Mouse (Mus musculus): ENCODE data around the gene Bicra. TPM values are rescaled to one million over a fixed set of nuclear protein-coding genes. Genes with fewer than 3 reads are reported as not detected.

Bicra gene
- polyA plus RNA-seq, 1 experiment from 2014 or later, result 3.5 TPM

GRCm38 (mm10) chr7:15966489-15966888 is 81.2 kb downstream of the Bicra start:
- no peak for ATAC-seq (replicated peaks; ENCODE audit: insufficient number of reproducible peaks, insufficient read depth, low FRiP score, low read depth)
- H3K27ac ChIP-seq, result peak overlapping the region; percentile 58; the same call in 1 of the 2 replicates

GRCm38 (mm10) chr7:15963798-15964652 is 83.7 kb downstream of the Bicra start:
- no peaks in the 10 kb centered on the region for H3K27me3 ChIP-seq
- H3K4me3 ChIP-seq, result peak overlapping the region; percentile 27
- ATAC-seq (replicated peaks; ENCODE audit: insufficient number of reproducible peaks, insufficient read depth, low FRiP score, low read depth), result no peak
- 0 out of 2 replicates have a peak overlapping the region, but pooled peaks have one; percentile 33 for H3K9ac ChIP-seq
- peaks cover 53% of the 10 kb centered on the region for H3K4me1 ChIP-seq (replicated peaks)
- H3K27ac ChIP-seq, result peak overlapping the region; percentile 94
- no peaks in the 10 kb centered on the region for H3K9me3 ChIP-seq (replicated peaks)
- H3K36me3 ChIP-seq, result peaks cover 3% of the 10 kb centered on the region; the same call in 1 of the 2 replicates
- H3K4me2 ChIP-seq, result peak overlapping the region; percentile 70
- 68% methylated on average over 32 of the region's 32 CpGs for WGBS

More at GRCm38 (mm10) chr7:15966489-15966888, 81.2 kb downstream of the Bicra start:
- Histone ChIP-seq H3K4me3 (peak overlapping the region; percentile 63), H3K9me3 (replicated peaks) (no peaks in the 10 kb centered on the region), H3K4me1 (replicated peaks) (peaks cover 43% of the 10 kb centered on the region), H3K27me3 (no peaks in the 10 kb centered on the region), H3K9ac (no peak overlapping the region; the same call in 1 of the 2 replicates), H3K36me3 (peaks cover 12% of the 10 kb centered on the region), H3K4me2 (peak overlapping the region; percentile 70)
- 58% methylated on average over 3 of the region's 3 CpGs for WGBS

GRCm38 (mm10) chr7:15962311-15963288 is 85.1 kb downstream of the Bicra start:
- WGBS, result 9% methylated on average over 12 of the region's 12 CpGs
- peak overlapping the region; percentile 70 for H3K4me2 ChIP-seq
- peaks cover 7% of the 10 kb centered on the region for H3K36me3 ChIP-seq
- H3K9me3 ChIP-seq (replicated peaks), result no peaks in the 10 kb centered on the region
- ATAC-seq (replicated peaks; ENCODE audit: insufficient number of reproducible peaks, insufficient read depth, low FRiP score, low read depth), result peak; percentile 74
- H3K27ac ChIP-seq, result peak overlapping the region; percentile 94
- H3K9ac ChIP-seq, result peak overlapping the region; percentile 44
- peaks cover 53% of the 10 kb centered on the region for H3K4me1 ChIP-seq (replicated peaks)
- H3K4me3 ChIP-seq, result peak overlapping the region; percentile 19
- no peaks in the 10 kb centered on the region for H3K27me3 ChIP-seq

GRCm38 (mm10) chr7:15961798-15962197 is 85.9 kb downstream of the Bicra start:
- ATAC-seq (replicated peaks; ENCODE audit: insufficient number of reproducible peaks, insufficient read depth, low FRiP score, low read depth), result no peak
- H3K36me3 ChIP-seq, result peaks cover 15% of the 10 kb centered on the region
- H3K4me1 ChIP-seq (replicated peaks), result peaks cover 51% of the 10 kb centered on the region
- H3K27me3 ChIP-seq, result no peaks in the 10 kb centered on the region
- no peaks in the 10 kb centered on the region for H3K9me3 ChIP-seq (replicated peaks)
- WGBS, result 81% methylated on average over 7 of the region's 7 CpGs
- peak overlapping the region; percentile 70 for H3K4me2 ChIP-seq
- H3K9ac ChIP-seq, result no peak overlapping the region
- H3K27ac ChIP-seq, result peak overlapping the region; percentile 94
- H3K4me3 ChIP-seq, result no peak overlapping the region

- H3K36me3 ChIP-seq, result peaks cover 18% of the 10 kb centered on the region
- 43% methylated on average over 4 of the region's 4 CpGs for WGBS
- no peaks in the 10 kb centered on the region for H3K9me3 ChIP-seq (replicated peaks)
- H3K4me2 ChIP-seq, result peak overlapping the region; percentile 70; the same call in 1 of the 2 replicates
- no peak overlapping the region for H3K4me3 ChIP-seq
- no peak overlapping the region for H3K9ac ChIP-seq
- peaks cover 56% of the 10 kb centered on the region for H3K4me1 ChIP-seq (replicated peaks)
- H3K27me3 ChIP-seq, result no peaks in the 10 kb centered on the region
- no peak for ATAC-seq (replicated peaks; ENCODE audit: insufficient number of reproducible peaks, insufficient read depth, low FRiP score, low read depth)
- peak overlapping the region; percentile 94 for H3K27ac ChIP-seq
These were observed 86.5 kb downstream of the Bicra start for GRCm38 (mm10) chr7:15961239-15961638.

GRCm38 (mm10) chr7:15960691-15961090 is 87.0 kb downstream of the Bicra start:
- Histone ChIP-seq H3K4me1 (replicated peaks) (peaks cover 59% of the 10 kb centered on the region), H3K9me3 (replicated peaks) (no peaks in the 10 kb centered on the region), H3K27me3 (no peaks in the 10 kb centered on the region), H3K4me3 (no peak overlapping the region), H3K36me3 (peaks cover 18% of the 10 kb centered on the region), H3K4me2 (peak overlapping the region; percentile 70; the same call in 1 of the 2 replicates), H3K9ac (no peak overlapping the region), H3K27ac (peak overlapping the region; percentile 94)
- 54% methylated on average over 4 of the region's 4 CpGs for WGBS
- no peak for ATAC-seq (replicated peaks; ENCODE audit: insufficient number of reproducible peaks, insufficient read depth, low FRiP score, low read depth)

- no peak for ATAC-seq (replicated peaks; ENCODE audit: insufficient number of reproducible peaks, insufficient read depth, low FRiP score, low read depth)
- WGBS, result 55% methylated on average over 5 of the region's 5 CpGs
- Histone ChIP-seq H3K27ac (peak overlapping the region; percentile 68), H3K4me2 (no peak overlapping the region), H3K4me3 (no peak overlapping the region), H3K27me3 (no peaks in the 10 kb centered on the region), H3K4me1 (replicated peaks) (peaks cover 31% of the 10 kb centered on the region), H3K9ac (no peak overlapping the region; the same call in 1 of the 2 replicates), H3K36me3 (peaks cover 37% of the 10 kb centered on the region), H3K9me3 (replicated peaks) (no peaks in the 10 kb centered on the region)
These were observed 91.6 kb downstream of the Bicra start for GRCm38 (mm10) chr7:15956143-15956542.

GRCm38 (mm10) chr7:15955509-15955908 is 92.2 kb downstream of the Bicra start:
- Histone ChIP-seq H3K4me1 (replicated peaks) (peaks cover 24% of the 10 kb centered on the region), H3K27me3 (no peaks in the 10 kb centered on the region), H3K4me3 (peak overlapping the region; percentile 13; the same call in 1 of the 2 replicates), H3K4me2 (peak overlapping the region; percentile 31; the same call in 1 of the 2 replicates), H3K9me3 (replicated peaks) (no peaks in the 10 kb centered on the region), H3K9ac (no peak overlapping the region; the same call in 1 of the 2 replicates), H3K27ac (peak overlapping the region; percentile 68), H3K36me3 (peaks cover 44% of the 10 kb centered on the region)
- ATAC-seq (replicated peaks; ENCODE audit: insufficient number of reproducible peaks, insufficient read depth, low FRiP score, low read depth), result no peak
- WGBS, result 41% methylated on average over 7 of the region's 7 CpGs

DNA sequence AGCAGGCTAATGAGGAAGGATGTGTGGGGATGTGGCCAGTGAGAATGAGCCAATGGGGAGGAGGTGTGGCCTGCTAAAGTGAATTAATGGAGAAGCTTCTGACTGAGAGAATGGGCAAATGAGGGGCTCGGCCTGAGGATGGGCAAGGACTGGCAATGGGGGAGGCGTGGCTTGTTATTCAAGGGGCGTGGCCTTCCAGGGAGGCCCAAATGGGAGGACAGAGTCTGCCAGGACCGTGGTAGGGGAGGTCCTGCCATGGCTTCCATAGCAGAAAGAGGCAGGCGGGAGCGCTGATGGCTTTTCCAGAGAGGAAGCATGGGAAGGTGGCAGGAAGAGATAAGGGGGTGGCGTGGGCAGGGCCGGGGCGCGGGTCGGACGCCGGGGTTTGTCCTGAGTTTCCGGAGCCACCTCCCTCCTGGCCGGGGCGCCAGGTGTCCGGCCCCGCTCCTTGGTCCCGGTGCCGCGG is 92.7 kb downstream of the Bicra start:
- Histone ChIP-seq H3K4me1 (replicated peaks) (peaks cover 24% of the 10 kb centered on the region), H3K4me2 (peak overlapping the region; percentile 31; the same call in 1 of the 2 replicates), H3K9ac (no peak overlapping the region), H3K36me3 (peaks cover 49% of the 10 kb centered on the region), H3K9me3 (replicated peaks) (no peaks in the 10 kb centered on the region), H3K27me3 (no peaks in the 10 kb centered on the region), H3K27ac (peak overlapping the region; percentile 68), H3K4me3 (peak overlapping the region; percentile 13; the same call in 1 of the 2 replicates)
- ATAC-seq (replicated peaks; ENCODE audit: insufficient number of reproducible peaks, insufficient read depth, low FRiP score, low read depth), result peak; percentile 72
- 13% methylated on average over 21 of the region's 21 CpGs for WGBS

DNA sequence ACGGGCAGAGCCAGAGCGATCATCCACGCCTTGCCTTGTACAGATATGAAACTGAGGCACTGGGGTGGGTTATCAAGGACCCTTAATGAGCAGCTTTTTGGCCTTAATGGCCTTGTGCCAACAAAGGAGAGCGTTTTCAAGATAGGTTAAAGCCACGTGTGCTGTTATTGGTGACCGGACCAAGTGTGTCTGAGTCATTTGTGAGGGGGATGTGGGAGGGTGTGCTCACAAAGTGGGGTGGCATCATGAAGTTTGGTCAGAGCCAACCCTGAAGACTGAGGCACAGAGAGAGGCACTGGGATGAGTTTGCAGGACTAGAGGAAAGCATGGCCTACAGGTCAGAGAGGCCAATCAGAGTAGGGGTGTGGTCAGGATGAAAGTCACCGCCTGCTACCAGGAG is 93.3 kb downstream of the Bicra start:
- Histone ChIP-seq H3K27ac (peak overlapping the region; percentile 68), H3K4me2 (no peak overlapping the region), H3K4me1 (replicated peaks) (peaks cover 26% of the 10 kb centered on the region), H3K4me3 (no peak overlapping the region), H3K27me3 (no peaks in the 10 kb centered on the region), H3K9ac (no peak overlapping the region), H3K36me3 (peaks cover 54% of the 10 kb centered on the region), H3K9me3 (replicated peaks) (no peaks in the 10 kb centered on the region)
- WGBS, result 79% methylated on average over 7 of the region's 7 CpGs
- no peak; the same call in 1 of the 2 replicates for ATAC-seq (replicated peaks; ENCODE audit: insufficient number of reproducible peaks, insufficient read depth, low FRiP score, low read depth)

Data from heart, embryonic 15.5 days (tissue).